Mouse (Mus musculus) T-cell, adult 2 months (primary cell): Measurements from ENCODE around the gene Sult1a1.

ENCODE experiments used
- DNase-seq: peaks from one replicate; pipeline ENCODE4 v3.0.0; 2022; ENCODE audit warnings: low spot score

Gene Sult1a1

GRCm38 (mm10) chr7:126659771-126660170, 16.5 kb downstream of the Sult1a1 start:
- no peak for DNase-seq

GRCm38 (mm10) chr7:126657522-126657921, 18.7 kb downstream of the Sult1a1 start:
- DNase-seq: no peak

- DNase-seq: peak; percentile 75
These were observed 20.5 kb downstream of the Sult1a1 start for GRCm38 (mm10) chr7:126655695-126656094.

GRCm38 (mm10) chr7:126653991-126654390, 22.2 kb downstream of the Sult1a1 start:
- DNase-seq: no peak

GRCm38 (mm10) chr7:126650852-126651251, 25.4 kb downstream of the Sult1a1 start:
- no peak for DNase-seq

- peak; percentile 91 for DNase-seq
These were observed 26.8 kb downstream of the Sult1a1 start, which contains the start of gene Sgf29 for GRCm38 (mm10) chr7:126649231-126650051. TSS of gene Sgf29 (plus strand) at chr7:126649309.

- no peak for DNase-seq
These were observed 27.7 kb downstream of the Sult1a1 start for GRCm38 (mm10) chr7:126648486-126648885.

- DNase-seq: no peak
These were observed 30.5 kb downstream of the Sult1a1 start for GRCm38 (mm10) chr7:126645708-126646107.

GRCm38 (mm10) chr7:126644914-126645313, 31.3 kb downstream of the Sult1a1 start:
- DNase-seq: no peak

GRCm38 (mm10) chr7:126644345-126644744, 31.9 kb downstream of the Sult1a1 start:
- DNase-seq: no peak

GRCm38 (mm10) chr7:126643244-126643617, 33.0 kb downstream of the Sult1a1 start:
- DNase-seq: peak; percentile 50

GRCm38 (mm10) chr7:126642545-126643243, 33.5 kb downstream of the Sult1a1 start:
- no peak for DNase-seq

- peak; percentile 46 for DNase-seq
These were observed 39.3 kb downstream of the Sult1a1 start for GRCm38 (mm10) chr7:126636733-126637520.

- no peak for DNase-seq
These were observed 40.9 kb downstream of the Sult1a1 start for GRCm38 (mm10) chr7:126635375-126635774.

- DNase-seq: no peak
These were observed 43.8 kb downstream of the Sult1a1 start for GRCm38 (mm10) chr7:126632478-126632877.

- DNase-seq: no peak
These were observed 45.3 kb downstream of the Sult1a1 start, which contains the start of gene Nupr1 for GRCm38 (mm10) chr7:126630824-126631518. TSS of gene Nupr1 (minus strand) at chr7:126630861.

GRCm38 (mm10) chr7:126629915-126630314, 46.3 kb downstream of the Sult1a1 start:
- DNase-seq: no peak

GRCm38 (mm10) chr7:126628111-126628510, 48.1 kb downstream of the Sult1a1 start:
- DNase-seq: no peak

- no peak for DNase-seq
These were observed 50.2 kb downstream of the Sult1a1 start for GRCm38 (mm10) chr7:126625807-126626600.

- no peak for DNase-seq
These were observed 50.9 kb downstream of the Sult1a1 start for GRCm38 (mm10) chr7:126625369-126625768.

- no peak for DNase-seq
These were observed 51.5 kb downstream of the Sult1a1 start for GRCm38 (mm10) chr7:126624774-126625173.
